Mouse (Mus musculus): ENCODE results near the gene Myo9b. TPM values are rescaled to one million over a fixed set of nuclear protein-coding genes. Genes with fewer than 3 reads are reported as not detected.
"Not testable (repeated sequence)": the region's sequence is repeated elsewhere in the genome, so short reads cannot be mapped to it uniquely, and the experiment has no call there.

Gene Myo9b
- total and polyA plus RNA-seq, 3 experiments: 40.0 to 58.6 (median 43.9) TPM

- Histone ChIP-seq H3K4me1 (ENCODE audit: insufficient read depth, low read depth, low read length) (peaks cover 29% of the 10 kb centered on the region), H3K4me3 (ENCODE audit: low read depth, low read length) (no peak overlapping the region; the same call in 1 of the 2 replicates), H3K9me3 (replicated peaks) (no peaks in the 10 kb centered on the region), H3K36me3 (replicated peaks) (peaks cover 66% of the 10 kb centered on the region), H3K27me3 (ENCODE audit: insufficient read depth, low read length) (no peaks in the 10 kb centered on the region)
- ATAC-seq (ENCODE audit: extremely low read depth, insufficient number of reproducible peaks, low FRiP score, poor library complexity, severe bottlenecking) (no peak; the same call in 1 of the 2 replicates), DNase-seq (ENCODE audit: low spot score) (peak; percentile 16)
- TF ChIP-seq CTCF (IDR thresholded peaks at IDR 0.05; ENCODE audit: low read depth, low read length) (no peak), GATA1 (IDR thresholded peaks at IDR 0.05; ENCODE audit: borderline replicate concordance, low read length) (no peak), GATA2 (IDR thresholded peaks at IDR 0.05; ENCODE audit: borderline replicate concordance, low read depth, low read length) (no peak), TAL1 (conservative IDR thresholded peaks at IDR 0.05; ENCODE audit: low read depth, low read length) (no peak), POLR2AphosphoS5 (IDR thresholded peaks at IDR 0.05; ENCODE audit: insufficient replicate concordance, low read depth, low read length) (no peak)
Measured at GRCm38 (mm10) chr8:71313951-71314350, 41.4 kb downstream of the Myo9b start.

- peaks cover 29% of the 10 kb centered on the region for H3K4me1 ChIP-seq (ENCODE audit: insufficient read depth, low read depth, low read length)
- ATAC-seq (ENCODE audit: extremely low read depth, insufficient number of reproducible peaks, low FRiP score, poor library complexity, severe bottlenecking): no peak
- no peak for DNase-seq (ENCODE audit: low spot score)
- TF ChIP-seq GATA1 (IDR thresholded peaks at IDR 0.05; ENCODE audit: borderline replicate concordance, low read length): no peak
- no peak for TF ChIP-seq CTCF (IDR thresholded peaks at IDR 0.05; ENCODE audit: low read depth, low read length)
- no peak for TF ChIP-seq POLR2AphosphoS5 (IDR thresholded peaks at IDR 0.05; ENCODE audit: insufficient replicate concordance, low read depth, low read length)
- no peak for TF ChIP-seq GATA2 (IDR thresholded peaks at IDR 0.05; ENCODE audit: borderline replicate concordance, low read depth, low read length)
- TF ChIP-seq TAL1 (conservative IDR thresholded peaks at IDR 0.05; ENCODE audit: low read depth, low read length): no peak
- H3K36me3 ChIP-seq (replicated peaks): peaks cover 65% of the 10 kb centered on the region
- no peaks in the 10 kb centered on the region for H3K27me3 ChIP-seq (ENCODE audit: insufficient read depth, low read length)
- no peak overlapping the region for H3K4me3 ChIP-seq (ENCODE audit: low read depth, low read length)
- H3K9me3 ChIP-seq (replicated peaks): no peaks in the 10 kb centered on the region
Measured at GRCm38 (mm10) chr8:71315972-71316371, 43.5 kb downstream of the Myo9b start.

- Histone ChIP-seq H3K9me3 (replicated peaks) (no peaks in the 10 kb centered on the region), H3K27me3 (ENCODE audit: insufficient read depth, low read length) (no peaks in the 10 kb centered on the region), H3K4me3 (ENCODE audit: low read depth, low read length) (no peak overlapping the region), H3K4me1 (ENCODE audit: insufficient read depth, low read depth, low read length) (peaks cover 29% of the 10 kb centered on the region), H3K36me3 (replicated peaks) (peaks cover 66% of the 10 kb centered on the region)
- no peak for TF ChIP-seq TAL1 (conservative IDR thresholded peaks at IDR 0.05; ENCODE audit: low read depth, low read length)
- no peak for TF ChIP-seq POLR2AphosphoS5 (IDR thresholded peaks at IDR 0.05; ENCODE audit: insufficient replicate concordance, low read depth, low read length)
- no peak for TF ChIP-seq GATA1 (IDR thresholded peaks at IDR 0.05; ENCODE audit: borderline replicate concordance, low read length)
- TF ChIP-seq GATA2 (IDR thresholded peaks at IDR 0.05; ENCODE audit: borderline replicate concordance, low read depth, low read length): no peak
- TF ChIP-seq CTCF (IDR thresholded peaks at IDR 0.05; ENCODE audit: low read depth, low read length): no peak
- DNase-seq (ENCODE audit: low spot score) (no peak), ATAC-seq (ENCODE audit: extremely low read depth, insufficient number of reproducible peaks, low FRiP score, poor library complexity, severe bottlenecking) (no peak)
Measured at GRCm38 (mm10) chr8:71316486-71317031, 44.0 kb downstream of the Myo9b start.

- not testable (repeated sequence) for ATAC-seq (ENCODE audit: extremely low read depth, insufficient number of reproducible peaks, low FRiP score, poor library complexity, severe bottlenecking); H3K4me3 ChIP-seq (ENCODE audit: low read depth, low read length); H3K9me3 ChIP-seq (replicated peaks); H3K27me3 ChIP-seq (ENCODE audit: insufficient read depth, low read length); DNase-seq (ENCODE audit: low spot score)
- H3K36me3 ChIP-seq (replicated peaks): peaks cover 84% of the 10 kb centered on the region
- peaks cover 16% of the 10 kb centered on the region for H3K4me1 ChIP-seq (ENCODE audit: insufficient read depth, low read depth, low read length)
Measured at GRCm38 (mm10) chr8:71318610-71319009, 46.1 kb downstream of the Myo9b start.

GRCm38 (mm10) chr8:71319760-71320159, 47.2 kb downstream of the Myo9b start:
- not testable (repeated sequence) for H3K27me3 ChIP-seq (ENCODE audit: insufficient read depth, low read length); DNase-seq (ENCODE audit: low spot score); H3K4me3 ChIP-seq (ENCODE audit: low read depth, low read length); ATAC-seq (ENCODE audit: extremely low read depth, insufficient number of reproducible peaks, low FRiP score, poor library complexity, severe bottlenecking); H3K4me1 ChIP-seq (ENCODE audit: insufficient read depth, low read depth, low read length); H3K9me3 ChIP-seq (replicated peaks)
- H3K36me3 ChIP-seq (replicated peaks): peaks cover 89% of the 10 kb centered on the region

GRCm38 (mm10) chr8:71322939-71323338, 50.4 kb downstream of the Myo9b start:
- DNase-seq (ENCODE audit: low spot score): no peak
- peaks cover 89% of the 10 kb centered on the region for H3K36me3 ChIP-seq (replicated peaks)
- no peaks in the 10 kb centered on the region for H3K9me3 ChIP-seq (replicated peaks)
- no peak for ATAC-seq (ENCODE audit: extremely low read depth, insufficient number of reproducible peaks, low FRiP score, poor library complexity, severe bottlenecking)
- no peaks in the 10 kb centered on the region for H3K27me3 ChIP-seq (ENCODE audit: insufficient read depth, low read length)
- H3K4me3 ChIP-seq (ENCODE audit: low read depth, low read length): no peak overlapping the region
- H3K4me1 ChIP-seq (ENCODE audit: insufficient read depth, low read depth, low read length): no peaks in the 10 kb centered on the region
- TF ChIP-seq TAL1 (conservative IDR thresholded peaks at IDR 0.05; ENCODE audit: low read depth, low read length) (no peak), GATA1 (IDR thresholded peaks at IDR 0.05; ENCODE audit: borderline replicate concordance, low read length) (no peak), POLR2AphosphoS5 (IDR thresholded peaks at IDR 0.05; ENCODE audit: insufficient replicate concordance, low read depth, low read length) (no peak), CTCF (IDR thresholded peaks at IDR 0.05; ENCODE audit: low read depth, low read length) (no peak), GATA2 (IDR thresholded peaks at IDR 0.05; ENCODE audit: borderline replicate concordance, low read depth, low read length) (no peak)

- TF ChIP-seq TAL1 (conservative IDR thresholded peaks at IDR 0.05; ENCODE audit: low read depth, low read length) (no peak), GATA1 (IDR thresholded peaks at IDR 0.05; ENCODE audit: borderline replicate concordance, low read length) (no peak), GATA2 (IDR thresholded peaks at IDR 0.05; ENCODE audit: borderline replicate concordance, low read depth, low read length) (no peak), CTCF (IDR thresholded peaks at IDR 0.05; ENCODE audit: low read depth, low read length) (no peak)
- DNase-seq (ENCODE audit: low spot score) (peak; percentile 21), ATAC-seq (ENCODE audit: extremely low read depth, insufficient number of reproducible peaks, low FRiP score, poor library complexity, severe bottlenecking) (no peak)
- H3K27me3 ChIP-seq (ENCODE audit: insufficient read depth, low read length): no peaks in the 10 kb centered on the region
- peaks cover 94% of the 10 kb centered on the region for H3K36me3 ChIP-seq (replicated peaks)
- H3K4me3 ChIP-seq (ENCODE audit: low read depth, low read length): no peak overlapping the region
- H3K4me1 ChIP-seq (ENCODE audit: insufficient read depth, low read depth, low read length): no peaks in the 10 kb centered on the region
- no peaks in the 10 kb centered on the region for H3K9me3 ChIP-seq (replicated peaks)
Measured at GRCm38 (mm10) chr8:71324848-71325247, 52.3 kb downstream of the Myo9b start.

GRCm38 (mm10) chr8:71337834-71338233, 65.3 kb downstream of the Myo9b start:
- not testable (repeated sequence) for DNase-seq (ENCODE audit: low spot score); ATAC-seq (ENCODE audit: extremely low read depth, insufficient number of reproducible peaks, low FRiP score, poor library complexity, severe bottlenecking); H3K4me1 ChIP-seq (ENCODE audit: insufficient read depth, low read depth, low read length); H3K9me3 ChIP-seq (replicated peaks); H3K27me3 ChIP-seq (ENCODE audit: insufficient read depth, low read length); H3K4me3 ChIP-seq (ENCODE audit: low read depth, low read length)
- peaks cover 81% of the 10 kb centered on the region for H3K36me3 ChIP-seq (replicated peaks)

All from G1E (cell line).